Mouse (Mus musculus) olfactory bulb, adult 2 months (tissue): ENCODE measurements around the gene Palld.

Source experiments
- CTCF ChIP-seq: fragments of 200-500 bp; IDR thresholded peaks from 2 replicates; pipeline ENCODE4 v1.5.1; 2012; ENCODE audit warnings: low read depth, mild to moderate bottlenecking, low read length, moderate library complexity; ENCODE audit not compliant: insufficient read depth
- POLR2A ChIP-seq: fragments of 200-500 bp; IDR thresholded peaks from 2 replicates; pipeline ENCODE4 v1.6.1; 2012; ENCODE audit warnings: mild to moderate bottlenecking, low read depth, low read length, moderate library complexity; ENCODE audit not compliant: insufficient read depth

DNA sequence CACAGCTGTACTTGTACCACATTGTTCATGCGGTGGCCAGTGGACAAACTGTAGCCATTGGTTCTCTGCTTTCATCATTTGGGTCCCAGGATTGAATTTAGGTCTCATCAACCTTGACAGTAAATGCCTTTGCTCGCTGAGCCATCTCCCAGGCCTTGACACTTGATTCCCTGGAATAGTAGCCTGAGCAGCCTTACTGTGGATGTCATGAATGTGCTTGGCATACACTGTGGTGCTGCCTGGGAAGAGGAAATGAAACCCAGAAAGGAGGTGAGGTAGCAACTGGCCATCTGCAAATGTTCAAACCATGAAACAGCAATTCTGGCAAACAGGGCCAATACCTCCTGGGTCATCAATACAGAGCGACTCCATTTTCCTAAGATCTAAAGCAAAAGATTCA is 34.0 kb downstream of the Palld start:
- no peak for TF ChIP-seq POLR2A
- no peak for TF ChIP-seq CTCF
